2 mouse cellular contexts compared by ENCODE assay signal in genomic region chr1:171077192-171077591, GRCm38 (mm10). TPM values are rescaled to one million over a fixed set of nuclear protein-coding genes. Genes with fewer than 3 reads are reported as not detected.
"Had no signal": no experiment of that assay in that cellular context is flagged by ENCODE, and none has a peak within 500 bp of the region (broad histone marks: within the 10 kb centered on the region; RNA-seq: fewer than 3 reads in every experiment).

No protein-coding gene starts in this region.

RNA-seq across cellular contexts. Expression of gene Fcgr4, which starts 58.5 kb away (rescaled TPM):
- polyA plus RNA-seq: heart, embryonic 11.5 days; inflammation-experienced regulatory T-cells, adult 6 months had no signal
